Mouse (Mus musculus): ENCODE measurements around the gene Srms.
A peak's percentile ranks its signal among the peaks of the same experiment; 100 is the strongest.

Gene Srms

GRCm38 (mm10) chr2:181160821-181161220, 52.2 kb downstream of the Srms start:
- DNase-seq (ENCODE audit: low read depth, low spot score) = no peak

- DNase-seq (ENCODE audit: low read depth, low spot score) = peak; percentile 43
These were observed 53.2 kb downstream of the Srms start for GRCm38 (mm10) chr2:181159771-181160170.

GRCm38 (mm10) chr2:181159091-181159514, 53.9 kb downstream of the Srms start:
- peak; percentile 89 for DNase-seq (ENCODE audit: low read depth, low spot score)

DNA sequence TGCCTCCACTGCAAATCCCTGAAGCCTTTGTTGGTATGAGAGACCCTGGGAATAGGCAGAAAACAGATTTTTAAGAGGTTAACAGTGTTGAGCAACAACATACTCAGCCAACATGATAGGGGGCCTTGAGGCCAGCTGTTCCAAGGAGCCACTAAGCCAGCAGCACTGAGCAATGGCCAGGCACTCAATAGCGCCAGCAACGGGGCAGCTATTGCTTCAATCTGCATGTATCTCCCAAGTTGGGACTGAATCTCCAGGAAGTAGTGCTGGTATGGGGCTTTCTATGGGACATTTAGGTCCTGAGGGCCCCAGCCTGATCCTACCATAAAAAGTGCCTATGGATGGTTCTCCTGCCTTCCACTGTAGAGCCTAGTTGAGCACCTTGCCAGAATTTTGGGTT, 54.5 kb downstream of the Srms start:
- DNase-seq (ENCODE audit: low read depth, low spot score) = no peak

GRCm38 (mm10) chr2:181157716-181158302, 55.2 kb downstream of the Srms start:
- peak; percentile 89 for DNase-seq (ENCODE audit: low read depth, low spot score)

DNA sequence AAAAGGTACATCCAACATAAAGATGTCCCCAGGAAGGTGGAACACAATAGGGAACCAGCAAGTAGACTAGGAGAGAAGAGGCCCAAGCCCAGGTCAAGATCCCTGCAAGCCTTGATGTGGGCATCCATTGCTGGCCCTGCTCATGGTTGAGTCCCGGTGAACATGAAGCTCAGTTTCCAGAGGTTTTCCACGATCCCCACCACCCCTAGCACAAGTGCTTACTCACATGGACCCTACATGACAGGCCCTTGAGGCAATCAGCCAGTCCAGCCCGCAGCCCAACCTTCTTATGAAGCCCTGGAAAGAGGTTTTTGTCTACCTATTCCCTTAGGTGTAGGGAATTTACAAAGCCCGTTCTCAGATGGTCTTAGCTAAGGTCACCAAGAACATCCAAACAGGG, 55.8 kb downstream of the Srms start:
- DNase-seq (ENCODE audit: low read depth, low spot score) = no peak

DNA sequence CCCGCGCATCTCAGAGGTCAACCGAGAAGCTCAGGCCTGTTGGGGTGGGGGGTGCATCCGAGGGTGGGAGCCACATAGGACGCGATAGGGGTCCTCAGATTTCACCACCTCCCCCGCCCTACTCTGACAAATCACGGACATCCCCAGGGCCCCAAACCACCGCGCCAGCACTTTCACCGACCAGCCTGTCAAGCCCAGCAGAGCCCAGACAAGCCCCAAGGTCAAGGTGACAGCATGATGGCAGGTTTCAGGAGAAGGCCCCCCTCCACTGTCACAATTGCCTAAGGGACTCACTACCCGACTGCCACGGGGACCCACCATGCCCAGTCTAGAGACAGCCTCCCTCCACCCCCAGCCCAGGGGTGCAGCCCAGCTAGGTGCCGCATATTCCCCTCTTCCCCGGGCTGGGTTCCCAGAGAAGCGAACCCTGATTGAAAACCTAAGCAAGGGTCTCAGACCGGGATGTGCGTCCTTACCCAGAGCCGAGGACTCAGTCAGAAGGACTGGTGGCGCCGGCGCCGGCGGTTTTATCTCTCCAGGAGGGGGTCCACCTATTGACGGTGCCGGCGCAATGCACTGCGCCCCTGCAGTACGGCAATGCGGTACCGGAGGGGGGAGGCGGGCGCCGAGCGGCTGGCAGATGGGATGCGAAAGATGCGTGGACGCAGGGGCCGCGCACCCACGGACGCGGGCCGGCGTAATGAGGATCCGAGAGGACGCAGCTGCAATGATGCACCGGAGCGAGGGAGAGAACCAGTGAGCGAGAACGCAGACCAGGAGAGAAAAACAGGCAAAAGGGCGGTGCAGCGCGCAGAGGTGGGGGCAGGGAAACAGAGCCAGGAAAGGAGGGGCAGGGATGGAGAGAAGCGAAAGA, 56.5 kb downstream of the Srms start, which contains the start of gene Eef1a2:
Eef1a2 (minus strand) TSS at position 767 of the 874 bp plus-strand sequence.
- DNase-seq (ENCODE audit: low read depth, low spot score) = peak; percentile 68

DNA sequence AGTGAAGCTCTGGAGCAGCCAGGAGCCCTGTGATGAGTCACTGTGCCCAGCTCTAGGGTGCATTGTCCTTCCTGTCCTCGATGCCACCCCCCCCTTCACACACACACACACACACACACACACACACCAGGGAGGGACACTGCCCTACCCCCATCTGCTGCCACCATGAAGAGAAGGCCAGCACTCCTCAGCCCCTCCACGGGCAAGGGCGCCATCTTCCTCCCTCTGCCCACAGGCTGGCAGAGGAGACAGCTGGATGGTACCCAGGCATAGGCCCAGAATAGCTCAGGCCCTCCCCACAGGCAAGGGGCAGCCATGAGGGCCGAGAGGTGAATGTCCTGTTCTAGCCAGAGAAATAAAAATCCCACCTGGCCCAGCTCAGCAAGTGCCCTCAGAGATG, 57.2 kb downstream of the Srms start:
- DNase-seq (ENCODE audit: low read depth, low spot score) = peak; percentile 89

Data from skeletal muscle tissue, adult 2 months (tissue).